Mouse (Mus musculus): ENCODE results near the gene Cacna1e. TPM values are rescaled to one million over a fixed set of nuclear protein-coding genes. Genes with fewer than 3 reads are reported as not detected.

Cacna1e gene
- total and polyA plus RNA-seq, 3 experiments = not detected

- no peak overlapping the region for H3K27ac ChIP-seq (ENCODE audit: control insufficient read depth, low read depth, low read length)
- no peak overlapping the region for H3K4me3 ChIP-seq (ENCODE audit: control insufficient read depth in 1 of 2, insufficient read depth in 1 of 2, low read depth in 2 of 2, low read length in 2 of 2)
- no peaks in the 10 kb centered on the region for H3K79me2 ChIP-seq (ENCODE audit: control insufficient read depth, insufficient read depth, low read length, poor library complexity)
- no peak for DNase-seq (ENCODE audit: low read depth, low spot score)
- H3K36me3 ChIP-seq (ENCODE audit: control insufficient read depth in 1 of 2, insufficient read depth in 2 of 2, low read length in 2 of 2) = no peaks in the 10 kb centered on the region
- no peak for TF ChIP-seq MYC (IDR thresholded peaks at IDR 0.05; ENCODE audit: low read depth, low read length)
- TF ChIP-seq USF2 (IDR thresholded peaks at IDR 0.05; ENCODE audit: borderline replicate concordance in 1 of 2, insufficient read depth in 1 of 2, low read depth in 1 of 2, low read length in 2 of 2) = no peak
- TF ChIP-seq ELF1 (IDR thresholded peaks at IDR 0.05; ENCODE audit: low read depth, low read length) = no peak
- H3K9ac ChIP-seq (ENCODE audit: control insufficient read depth, low read depth, low read length, poor library complexity, severe bottlenecking) = no peak overlapping the region
- H3K9me3 ChIP-seq (replicated peaks; ENCODE audit: insufficient read depth, low read length) = no peaks in the 10 kb centered on the region
- no peaks in the 10 kb centered on the region for H3K27me3 ChIP-seq (ENCODE audit: control insufficient read depth in 1 of 2, insufficient read depth in 2 of 2, low read length in 2 of 2)
- H3K4me1 ChIP-seq (ENCODE audit: control insufficient read depth in 1 of 2, insufficient read depth in 2 of 2, low read length in 2 of 2) = no peaks in the 10 kb centered on the region
These were observed 251.4 kb downstream of the Cacna1e start for GRCm38 (mm10) chr1:154632886-154633285.

DNA sequence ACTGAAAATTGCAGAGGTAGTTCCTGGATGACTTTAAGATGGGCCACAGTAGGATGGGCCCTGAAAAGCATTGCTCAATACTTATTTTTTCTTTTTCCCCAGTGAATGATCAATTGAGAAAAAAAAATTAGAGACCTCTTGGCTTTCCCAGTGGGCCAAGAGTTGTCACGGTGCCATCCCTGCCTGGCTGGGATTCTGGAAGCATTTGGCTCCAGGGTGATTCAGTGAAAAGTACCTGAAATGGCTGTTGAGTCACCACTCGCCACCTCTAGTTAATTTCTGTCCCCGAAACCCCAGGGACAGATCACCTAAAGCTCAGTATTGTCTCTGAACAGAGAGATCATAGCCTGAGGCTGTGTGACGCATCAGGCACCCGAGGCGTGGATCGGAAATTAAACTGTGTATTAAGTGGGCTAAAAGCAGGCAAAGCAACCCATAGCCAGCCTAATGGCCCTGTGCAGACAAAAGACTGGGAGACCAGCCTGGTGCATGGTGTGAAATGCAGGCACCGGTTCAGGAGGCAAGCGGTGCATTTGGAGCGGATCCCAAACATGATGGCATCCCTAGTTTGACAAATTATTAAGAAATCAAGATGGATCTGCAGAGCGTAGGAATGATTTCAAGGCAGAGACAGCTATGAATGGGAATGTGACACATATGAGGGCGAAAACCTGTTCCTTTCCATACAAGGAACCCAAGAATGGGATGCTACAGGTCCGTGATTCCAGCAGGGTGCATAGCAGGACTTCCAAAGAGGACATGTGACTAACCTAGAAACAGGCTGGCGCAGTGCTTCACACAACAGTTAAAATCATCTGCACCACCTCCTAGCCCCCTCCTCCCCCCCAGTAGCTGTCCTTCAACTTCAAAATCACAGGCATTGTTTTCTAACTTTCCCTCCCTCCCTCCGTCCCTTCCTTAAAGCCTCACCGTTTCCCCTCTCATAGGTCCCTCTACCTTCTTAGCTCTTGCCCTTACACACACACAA, 261.3 kb downstream of the Cacna1e start:
- Histone ChIP-seq H3K27me3 (ENCODE audit: control insufficient read depth in 1 of 2, insufficient read depth in 2 of 2, low read length in 2 of 2) (no peaks in the 10 kb centered on the region), H3K9ac (ENCODE audit: control insufficient read depth, low read depth, low read length, poor library complexity, severe bottlenecking) (no peak overlapping the region), H3K4me1 (ENCODE audit: control insufficient read depth in 1 of 2, insufficient read depth in 2 of 2, low read length in 2 of 2) (no peaks in the 10 kb centered on the region), H3K4me3 (ENCODE audit: control insufficient read depth in 1 of 2, insufficient read depth in 1 of 2, low read depth in 2 of 2, low read length in 2 of 2) (no peak overlapping the region), H3K36me3 (ENCODE audit: control insufficient read depth in 1 of 2, insufficient read depth in 2 of 2, low read length in 2 of 2) (no peaks in the 10 kb centered on the region), H3K9me3 (replicated peaks; ENCODE audit: insufficient read depth, low read length) (no peaks in the 10 kb centered on the region), H3K27ac (ENCODE audit: control insufficient read depth, low read depth, low read length) (no peak overlapping the region), H3K79me2 (ENCODE audit: control insufficient read depth, insufficient read depth, low read length, poor library complexity) (no peaks in the 10 kb centered on the region)
- TF ChIP-seq ZMIZ1 (IDR thresholded peaks at IDR 0.05; ENCODE audit: low read depth, low read length) (no peak), MYC (IDR thresholded peaks at IDR 0.05; ENCODE audit: low read depth, low read length) (no peak), ELF1 (IDR thresholded peaks at IDR 0.05; ENCODE audit: low read depth, low read length) (no peak)
- DNase-seq (ENCODE audit: low read depth, low spot score) = no peak

- Histone ChIP-seq H3K79me2 (ENCODE audit: control insufficient read depth, insufficient read depth, low read length, poor library complexity) (no peaks in the 10 kb centered on the region), H3K4me3 (ENCODE audit: control insufficient read depth in 1 of 2, insufficient read depth in 1 of 2, low read depth in 2 of 2, low read length in 2 of 2) (no peak overlapping the region), H3K27me3 (ENCODE audit: control insufficient read depth in 1 of 2, insufficient read depth in 2 of 2, low read length in 2 of 2) (no peaks in the 10 kb centered on the region), H3K9me3 (replicated peaks; ENCODE audit: insufficient read depth, low read length) (no peaks in the 10 kb centered on the region), H3K27ac (ENCODE audit: control insufficient read depth, low read depth, low read length) (no peak overlapping the region), H3K4me1 (ENCODE audit: control insufficient read depth in 1 of 2, insufficient read depth in 2 of 2, low read length in 2 of 2) (no peaks in the 10 kb centered on the region), H3K36me3 (ENCODE audit: control insufficient read depth in 1 of 2, insufficient read depth in 2 of 2, low read length in 2 of 2) (no peaks in the 10 kb centered on the region), H3K9ac (ENCODE audit: control insufficient read depth, low read depth, low read length, poor library complexity, severe bottlenecking) (no peak overlapping the region)
- no peak for TF ChIP-seq MYB (IDR thresholded peaks at IDR 0.05; ENCODE audit: low read depth, low read length)
- TF ChIP-seq MAFK (IDR thresholded peaks at IDR 0.05; ENCODE audit: borderline replicate concordance, low read depth, low read length) = no peak
- no peak for TF ChIP-seq E2F4 (IDR thresholded peaks at IDR 0.05; ENCODE audit: borderline replicate concordance, low read depth, low read length)
- no peak for TF ChIP-seq MAX (IDR thresholded peaks at IDR 0.05; ENCODE audit: low read length)
- no peak for TF ChIP-seq KAT2A (conservative IDR thresholded peaks at IDR 0.05; ENCODE audit: low read depth, low read length)
- TF ChIP-seq POLR2AphosphoS5 (IDR thresholded peaks at IDR 0.05; ENCODE audit: borderline replicate concordance, low read depth, low read length) = no peak
- TF ChIP-seq EP300 (IDR thresholded peaks at IDR 0.05; ENCODE audit: low read depth in 1 of 2, low read length in 2 of 2) = no peak
- no peak for TF ChIP-seq CTCF (IDR thresholded peaks at IDR 0.05 in 2 of 3, conservative IDR thresholded peaks at IDR 0.05 in 1 of 3; ENCODE audit: control insufficient read depth in 1 of 3, insufficient read depth in 1 of 3, low read depth in 2 of 3, low read length in 3 of 3, poor library complexity in 1 of 3, severe bottlenecking in 1 of 3)
- TF ChIP-seq SMC3 (IDR thresholded peaks at IDR 0.05; ENCODE audit: low read depth, low read length) = no peak
- no peak for DNase-seq (ENCODE audit: low read depth, low spot score)
These were observed 266.4 kb downstream of the Cacna1e start for GRCm38 (mm10) chr1:154617743-154618455.
